Mouse (Mus musculus): ENCODE measurements around the gene Itgb1bp1. TPM values are rescaled to one million over a fixed set of nuclear protein-coding genes. Genes with fewer than 3 reads are reported as not detected.

Itgb1bp1 gene
- total and polyA plus RNA-seq, 3 experiments, result 15.2 to 50.6 (median 42.4) TPM

GRCm38 (mm10) chr12:21322296-21322695 is 36.2 kb upstream of the Itgb1bp1 start:
- Histone ChIP-seq H3K36me3 (ENCODE audit: control insufficient read depth, insufficient read depth, low read length) (no peaks in the 10 kb centered on the region), H3K4me1 (ENCODE audit: control insufficient read depth, insufficient read depth, low read length) (no peaks in the 10 kb centered on the region), H3K79me2 (replicated peaks; ENCODE audit: control insufficient read depth, insufficient read depth, low read length) (no peaks in the 10 kb centered on the region), H3K9ac (ENCODE audit: low read depth, low read length) (no peak overlapping the region), H3K4me3 (no peak overlapping the region), H3K27me3 (ENCODE audit: control insufficient read depth, insufficient read depth, low read length) (no peaks in the 10 kb centered on the region), H3K27ac (no peak overlapping the region)
- DNase-seq, result no peak
- intact Hi-C loops (cut with DNase I), result no loop called here
- 86% methylated on average over 4 of the region's 4 CpGs for WGBS
- TF ChIP-seq EP300 (IDR thresholded peaks at IDR 0.05; ENCODE audit: insufficient read depth, low read depth, low read length) (no peak), POLR2A (IDR thresholded peaks at IDR 0.05; ENCODE audit: insufficient read depth, low read depth, low read length) (no peak), CTCF (IDR thresholded peaks at IDR 0.05) (no peak)

- H3K4me3 ChIP-seq, result no peak overlapping the region
- no peaks in the 10 kb centered on the region for H3K27me3 ChIP-seq (ENCODE audit: control insufficient read depth, insufficient read depth, low read length)
- H3K27ac ChIP-seq, result no peak overlapping the region
- H3K79me2 ChIP-seq (replicated peaks; ENCODE audit: control insufficient read depth, insufficient read depth, low read length), result no peaks in the 10 kb centered on the region
- 81% methylated on average over 9 of the region's 9 CpGs for WGBS
- peaks cover 2% of the 10 kb centered on the region; the same call in 1 of the 2 replicates for H3K4me1 ChIP-seq (ENCODE audit: control insufficient read depth, insufficient read depth, low read length)
- TF ChIP-seq POLR2A (IDR thresholded peaks at IDR 0.05; ENCODE audit: insufficient read depth, low read depth, low read length) (no peak), CTCF (IDR thresholded peaks at IDR 0.05) (no peak), EP300 (IDR thresholded peaks at IDR 0.05; ENCODE audit: insufficient read depth, low read depth, low read length) (no peak)
- DNase-seq, result no peak
- H3K36me3 ChIP-seq (ENCODE audit: control insufficient read depth, insufficient read depth, low read length), result no peaks in the 10 kb centered on the region
- intact Hi-C loops (cut with DNase I), result no loop called here
- H3K9ac ChIP-seq (ENCODE audit: low read depth, low read length), result no peak overlapping the region
These were observed 35.1 kb upstream of the Itgb1bp1 start for GRCm38 (mm10) chr12:21321170-21321569.

GRCm38 (mm10) chr12:21320317-21320716 is 34.2 kb upstream of the Itgb1bp1 start:
- Histone ChIP-seq H3K79me2 (replicated peaks; ENCODE audit: control insufficient read depth, insufficient read depth, low read length) (no peaks in the 10 kb centered on the region), H3K4me1 (ENCODE audit: control insufficient read depth, insufficient read depth, low read length) (peaks cover 2% of the 10 kb centered on the region; the same call in 1 of the 2 replicates), H3K4me3 (no peak overlapping the region), H3K9ac (ENCODE audit: low read depth, low read length) (no peak overlapping the region), H3K27me3 (ENCODE audit: control insufficient read depth, insufficient read depth, low read length) (no peaks in the 10 kb centered on the region), H3K27ac (no peak overlapping the region), H3K36me3 (ENCODE audit: control insufficient read depth, insufficient read depth, low read length) (no peaks in the 10 kb centered on the region)
- no peak for DNase-seq
- TF ChIP-seq POLR2A (IDR thresholded peaks at IDR 0.05; ENCODE audit: insufficient read depth, low read depth, low read length) (no peak), EP300 (IDR thresholded peaks at IDR 0.05; ENCODE audit: insufficient read depth, low read depth, low read length) (no peak), CTCF (IDR thresholded peaks at IDR 0.05) (no peak)
- whole genome bisulfite sequencing, result 93% methylated on average over 4 of the region's 4 CpGs
- intact Hi-C loops (cut with DNase I), result no loop called here

GRCm38 (mm10) chr12:21318143-21318895 is 32.2 kb upstream of the Itgb1bp1 start:
- no peak for TF ChIP-seq POLR2A (IDR thresholded peaks at IDR 0.05; ENCODE audit: insufficient read depth, low read depth, low read length)
- peak; percentile 85 for TF ChIP-seq CTCF (IDR thresholded peaks at IDR 0.05)
- no peak for TF ChIP-seq EP300 (IDR thresholded peaks at IDR 0.05; ENCODE audit: insufficient read depth, low read depth, low read length)
- H3K36me3 ChIP-seq (ENCODE audit: control insufficient read depth, insufficient read depth, low read length), result no peaks in the 10 kb centered on the region
- no peaks in the 10 kb centered on the region for H3K79me2 ChIP-seq (replicated peaks; ENCODE audit: control insufficient read depth, insufficient read depth, low read length)
- H3K9ac ChIP-seq (ENCODE audit: low read depth, low read length), result no peak overlapping the region
- 87% methylated on average over 12 of the region's 12 CpGs for WGBS
- intact Hi-C loops (cut with DNase I), result loop anchor here (5.0 kb wide), 1 partner anchor 241 kb away; no protein-coding TSS in a partner anchor
- no peaks in the 10 kb centered on the region for H3K27me3 ChIP-seq (ENCODE audit: control insufficient read depth, insufficient read depth, low read length)
- H3K4me3 ChIP-seq, result no peak overlapping the region
- H3K4me1 ChIP-seq (ENCODE audit: control insufficient read depth, insufficient read depth, low read length), result peaks cover 2% of the 10 kb centered on the region; the same call in 1 of the 2 replicates
- peak; percentile 60 to 66 for DNase-seq
- H3K27ac ChIP-seq, result no peak overlapping the region

- peak overlapping the region; percentile 75 for H3K4me3 ChIP-seq
- H3K9ac ChIP-seq (ENCODE audit: low read depth, low read length), result no peak overlapping the region; the same call in 1 of the 2 replicates
- H3K27ac ChIP-seq, result peak overlapping the region; percentile 82
- no peaks in the 10 kb centered on the region for H3K27me3 ChIP-seq (ENCODE audit: control insufficient read depth, insufficient read depth, low read length)
- 13% methylated on average over 7 of the region's 7 CpGs for WGBS
- intact Hi-C loops (cut with DNase I), result loop anchor here (2.0 to 5.0 kb wide), 3 partner anchors 30 to 240 kb away; partner anchors contain the start of gene Itgb1bp1
- peaks cover 2% of the 10 kb centered on the region; the same call in 1 of the 2 replicates for H3K4me1 ChIP-seq (ENCODE audit: control insufficient read depth, insufficient read depth, low read length)
- no peaks in the 10 kb centered on the region for H3K79me2 ChIP-seq (replicated peaks; ENCODE audit: control insufficient read depth, insufficient read depth, low read length)
- TF ChIP-seq POLR2A (IDR thresholded peaks at IDR 0.05; ENCODE audit: insufficient read depth, low read depth, low read length), result no peak
- no peak for TF ChIP-seq EP300 (IDR thresholded peaks at IDR 0.05; ENCODE audit: insufficient read depth, low read depth, low read length)
- TF ChIP-seq CTCF (IDR thresholded peaks at IDR 0.05), result no peak
- no peaks in the 10 kb centered on the region for H3K36me3 ChIP-seq (ENCODE audit: control insufficient read depth, insufficient read depth, low read length)
- peak; percentile 57 to 66 for DNase-seq
These were observed 30.8 kb upstream of the Itgb1bp1 start for GRCm38 (mm10) chr12:21316869-21317265.
